Mouse (Mus musculus) lung, adult 2 months (tissue): ENCODE data around the gene Acer1. TPM values are rescaled to one million over a fixed set of nuclear protein-coding genes. Genes with fewer than 3 reads are reported as not detected.

ENCODE experiments used
- DNase-seq: peaks from one replicate; pipeline ENCODE4 v3.0.0; 2022
- H3K4me1 ChIP-seq: fragments of 200-500 bp; 2 replicates; pipeline ENCODE4 v1.6.1; 2011; ENCODE audit warnings: low read length; ENCODE audit not compliant: control insufficient read depth, insufficient read depth
- H3K4me3 ChIP-seq: fragments of 200-500 bp; replicated peaks from 2 replicates; pipeline ENCODE3; 2011; ENCODE audit warnings: low read depth, mild to moderate bottlenecking, control low read depth, low read length; ENCODE audit errors: extremely low read depth
- CTCF ChIP-seq: fragments of 200-500 bp; IDR thresholded peaks from 2 replicates; pipeline ENCODE4 v1.5.1; 2011; ENCODE audit warnings: mild to moderate bottlenecking, low read length, control low read depth; ENCODE audit not compliant: insufficient read depth
- POLR2A ChIP-seq: fragments of 200-500 bp; IDR thresholded peaks from 2 replicates; pipeline ENCODE4 v1.6.1; 2011; ENCODE audit warnings: low read depth, mild to moderate bottlenecking, control low read depth, low read length, borderline replicate concordance; ENCODE audit errors: extremely low read depth
- WGBS: fragments of 180-500 bp; shearing (Covaris S2); methylation state at CpG from one replicate; pipeline ENCODE4 v1.1.7; 2018; 5-methylcytosine and 5-hydroxymethylcytosine counted together
- polyA plus RNA-seq: library from polyadenylated mRNA; depleted of rRNA; stranded (reverse); fragments of >200 nt; gene quantifications from 2 replicates; pipeline ENCODE4 v1.2.3, GENCODE M21; 2012; rRNA removed

The Acer1 gene
- polyA plus RNA-seq, 1 experiment = 6.2 TPM

DNA sequence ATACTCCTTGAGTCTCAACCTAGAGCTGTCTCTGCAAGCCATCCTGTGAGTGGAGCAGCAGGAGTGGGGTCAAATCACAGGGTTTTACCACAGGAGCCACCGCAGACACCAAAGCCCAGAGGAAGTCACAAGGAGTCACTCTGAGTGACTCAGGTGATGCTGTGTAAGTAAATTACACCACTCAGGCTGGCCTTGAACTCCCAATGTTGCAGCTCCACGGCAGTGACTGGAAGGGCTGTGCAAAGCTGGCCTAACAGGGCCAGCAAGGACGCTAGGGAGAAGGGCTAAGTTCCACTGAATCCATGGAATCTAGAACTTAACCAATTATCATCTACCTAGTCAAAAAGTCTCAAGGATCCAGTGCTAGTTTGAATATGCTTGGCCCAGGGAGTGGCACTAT, 75.8 kb downstream of the Acer1 start:
- Histone ChIP-seq H3K4me1 (peaks cover 33% of the 10 kb centered on the region), H3K4me3 (no peak overlapping the region)
- no peak for DNase-seq
- TF ChIP-seq CTCF (no peak), POLR2A (no peak)
- 81% methylated on average over 3 of the region's 3 CpGs for whole genome bisulfite sequencing

Other genes starting within 250 kb of the Acer1 start
- 17.3 and 23.2 TPM in 2 replicates for gene Nrtn, start 224.6 kb downstream of the Acer1 start, polyA plus RNA-seq
- gene Dus3l, start 217.4 kb downstream of the Acer1 start, polyA plus RNA-seq = 81.7 and 84.5 TPM in 2 replicates
- 1.6 and 2.2 TPM in 2 replicates for gene Prr22, start 211.9 kb downstream of the Acer1 start, polyA plus RNA-seq
- gene Rfx2, start 151.1 kb downstream of the Acer1 start, polyA plus RNA-seq = 24.1 and 27.2 TPM in 2 replicates
- not detected in 2 replicates for gene Acsbg2, start 107.7 kb downstream of the Acer1 start, polyA plus RNA-seq
- gene 1700061G19Rik, start 106.6 kb downstream of the Acer1 start, polyA plus RNA-seq = 0.11 and 0.19 TPM in 2 replicates
- gene Mllt1, start 46.7 kb downstream of the Acer1 start, polyA plus RNA-seq = 58.2 and 59.4 TPM in 2 replicates
- gene Clpp, start 8.2 kb upstream of the Acer1 start, polyA plus RNA-seq = 103 and 108 TPM in 2 replicates
- gene Alkbh7, start 15.2 kb upstream of the Acer1 start, polyA plus RNA-seq = 24.1 and 26.0 TPM in 2 replicates
- gene Pspn, start 17.9 kb upstream of the Acer1 start, polyA plus RNA-seq = not detected in 2 replicates
- gene Gtf2f1, start 29.2 kb upstream of the Acer1 start, polyA plus RNA-seq = 22.3 and 23.4 TPM in 2 replicates
- gene Gm17949, start 29.3 kb upstream of the Acer1 start, polyA plus RNA-seq = 0.13 and 0.16 TPM in 2 replicates
- gene Khsrp, start 49.4 kb upstream of the Acer1 start, polyA plus RNA-seq = 75.8 and 80.7 TPM in 2 replicates
- gene Slc25a41, start 59.5 kb upstream of the Acer1 start, polyA plus RNA-seq = 0.18 TPM in 1 of 2 replicates, not detected in the other
- gene Crb3, start 77.0 kb upstream of the Acer1 start, polyA plus RNA-seq = 75.5 and 89.4 TPM in 2 replicates
- 44.0 and 51.8 TPM in 2 replicates for gene Slc25a23, start 77.7 kb upstream of the Acer1 start, polyA plus RNA-seq
- gene Dennd1c, start 96.4 kb upstream of the Acer1 start, polyA plus RNA-seq = 12.1 and 18.1 TPM in 2 replicates
- 34.2 and 37.7 TPM in 2 replicates for gene Tubb4a, start 105.7 kb upstream of the Acer1 start, polyA plus RNA-seq
- 5.3 and 7.9 TPM in 2 replicates for gene Tnfsf9, start 123.2 kb upstream of the Acer1 start, polyA plus RNA-seq
- not detected in 2 replicates for gene Cd70, start 167.7 kb upstream of the Acer1 start, polyA plus RNA-seq
- gene Tnfsf14, start 212.1 kb upstream of the Acer1 start, polyA plus RNA-seq = 1.8 and 1.9 TPM in 2 replicates
- gene C3, start 246.0 kb upstream of the Acer1 start, polyA plus RNA-seq = 254 and 275 TPM in 2 replicates